Mouse (Mus musculus) left cerebral cortex, adult 9 months (tissue): ENCODE measurements around the gene Arl1.
A peak's percentile ranks its signal among the peaks of the same experiment; 100 is the strongest.
"Not testable (repeated sequence)": the region's sequence is repeated elsewhere in the genome, so short reads cannot be mapped to it uniquely, and the experiment has no call there.

ENCODE experiments used
- DNase-seq, 2 experiments: peaks; one replicate each; pipeline ENCODE4 v3.0.0; 2022; ENCODE audit warnings: low spot score in 2 of 2

Arl1 gene

DNA sequence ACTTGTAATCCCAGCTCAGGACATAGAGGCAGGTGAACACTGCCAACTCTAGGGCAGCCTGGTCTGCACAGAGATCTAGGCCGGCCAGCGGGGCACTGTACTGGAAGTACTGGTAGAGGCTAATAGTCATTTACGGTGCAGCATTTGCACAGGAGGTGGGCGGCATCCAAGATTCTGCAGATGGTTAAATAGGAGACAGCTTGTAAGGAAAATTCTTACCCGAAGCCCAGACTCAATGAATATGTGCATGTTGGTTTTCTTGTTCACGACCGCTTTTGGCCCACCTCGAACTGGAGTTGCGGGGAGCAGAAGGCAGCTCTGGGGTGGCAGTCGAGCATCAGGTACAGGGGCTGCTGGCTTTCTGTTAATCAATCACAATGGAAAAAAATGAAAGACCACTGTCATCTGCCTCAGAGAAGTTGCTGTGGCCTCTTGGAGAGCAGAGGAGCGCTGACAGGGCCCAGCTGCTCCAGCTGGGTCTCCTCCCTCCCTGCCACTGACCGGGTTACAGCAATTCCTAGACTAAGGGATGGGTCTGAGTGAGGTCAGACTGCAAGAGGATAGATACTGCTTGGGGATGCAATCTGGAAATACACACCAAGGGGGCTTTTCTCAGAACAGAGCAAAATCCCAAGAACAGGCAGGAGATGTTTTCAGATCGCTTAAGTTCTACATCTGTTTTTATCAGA lies 31.0 kb downstream of the Arl1 start:
- no peak for DNase-seq

DNA sequence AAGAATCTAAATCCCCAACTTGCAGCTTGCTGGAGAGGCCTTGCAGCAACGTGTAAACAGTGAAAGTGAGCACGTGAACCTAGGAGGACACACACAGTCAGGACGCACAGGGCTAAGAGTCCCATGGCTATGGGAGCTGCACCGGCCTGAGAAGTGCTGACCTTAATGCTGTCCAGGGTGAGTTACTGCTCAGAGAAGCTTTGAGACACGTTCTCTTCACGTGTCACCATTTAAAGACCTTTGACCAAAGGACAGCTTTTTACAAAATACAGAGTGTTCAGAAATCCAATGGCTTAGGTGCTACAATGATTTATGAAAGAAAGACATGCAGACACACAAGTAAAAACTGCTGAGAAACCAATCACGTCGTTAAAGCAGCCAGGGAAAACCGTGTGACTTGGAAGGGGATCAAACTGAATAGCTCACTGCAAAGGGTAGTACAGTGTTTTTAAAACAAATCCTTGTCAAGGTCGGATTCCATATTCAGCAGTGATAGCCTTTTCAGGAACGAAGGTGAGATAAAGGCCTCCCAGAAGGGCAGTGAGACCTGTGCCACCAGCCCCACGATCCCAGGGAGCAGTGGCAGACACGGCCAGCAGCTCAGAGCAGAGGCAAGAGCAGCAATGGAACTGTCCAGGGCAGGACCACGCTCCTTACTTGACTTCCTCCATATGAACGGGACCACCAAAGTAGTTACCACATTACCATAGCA lies 34.9 kb downstream of the Arl1 start:
- no peak for DNase-seq

DNA sequence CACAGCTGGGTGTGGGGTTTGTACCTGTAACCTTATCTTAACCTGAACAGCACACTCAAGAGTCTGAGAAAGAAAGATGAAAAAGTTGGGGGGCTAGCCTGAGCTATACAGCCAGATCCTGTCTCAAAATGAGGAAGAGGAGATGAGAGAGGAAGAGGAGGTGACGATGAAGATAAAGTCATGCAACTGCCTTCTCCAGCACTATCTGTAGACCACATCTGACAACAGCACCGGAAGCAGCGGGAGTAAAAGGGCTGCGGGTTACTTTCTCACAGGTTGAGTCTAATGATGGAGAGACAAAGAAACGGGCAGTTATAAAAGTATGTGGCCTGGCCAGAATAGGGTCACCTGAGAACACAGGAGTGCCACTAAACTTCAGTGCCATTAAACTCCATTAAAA lies 38.3 kb downstream of the Arl1 start:
- DNase-seq = no peak

DNA sequence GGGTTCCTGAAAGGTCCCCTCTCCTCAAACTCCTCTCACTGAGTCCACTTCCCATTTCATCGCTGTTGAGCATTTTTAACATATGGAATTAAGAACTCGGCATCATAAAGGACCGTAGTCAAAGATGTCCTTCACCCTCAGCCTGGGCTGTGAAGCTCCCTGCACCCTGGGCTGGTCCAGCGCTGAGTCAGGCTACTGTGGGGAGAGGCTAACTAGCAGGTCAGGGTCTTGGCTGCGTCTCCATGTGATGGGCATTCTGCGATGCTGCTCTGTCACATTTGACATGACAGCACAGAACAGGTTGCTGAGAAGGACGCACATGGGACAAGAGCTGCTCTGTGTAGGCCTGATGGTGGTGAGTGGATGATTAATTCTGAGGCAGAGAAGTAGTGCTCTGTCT lies 39.0 kb downstream of the Arl1 start:
- no peak for DNase-seq

DNA sequence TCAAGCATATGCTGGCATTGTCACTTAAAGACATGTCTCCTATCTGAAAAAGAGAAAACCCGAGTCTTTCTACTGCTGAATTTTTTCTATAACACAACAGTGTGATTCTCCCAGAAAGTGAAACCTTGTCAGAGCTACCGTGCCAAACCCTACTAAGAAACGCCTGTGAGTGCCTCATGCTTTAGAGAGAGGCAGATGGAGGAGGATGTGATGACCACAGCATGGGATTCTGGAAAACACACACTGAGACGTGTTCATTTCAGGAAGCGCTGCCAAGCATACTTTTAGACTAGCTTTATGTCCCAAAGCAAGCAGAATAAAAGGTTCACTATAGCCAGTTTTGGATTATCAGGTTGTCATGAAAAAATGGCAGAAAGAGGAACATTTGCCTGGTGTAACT lies 42.3 kb downstream of the Arl1 start:
- peak in 1 of 2 experiments; percentile 11 for DNase-seq

DNA sequence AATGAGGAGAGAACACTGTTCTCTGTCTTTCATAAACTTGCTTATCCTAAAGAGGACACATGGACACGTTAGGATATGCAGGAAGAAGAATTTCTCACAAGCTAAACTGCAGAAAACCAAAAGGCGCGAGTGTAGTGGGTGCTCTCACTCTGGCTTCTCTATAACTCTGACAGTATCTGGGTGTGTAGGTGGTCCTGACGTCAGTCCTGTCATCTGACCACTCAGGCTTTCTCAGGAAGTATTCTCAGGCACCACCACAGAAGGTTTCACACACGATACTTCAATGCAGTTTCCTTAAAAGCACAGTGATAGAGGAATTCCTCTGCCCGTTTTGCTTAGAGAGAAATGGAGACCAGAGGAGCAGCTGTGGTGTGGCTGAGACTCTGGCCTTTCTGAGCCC lies 45.5 kb downstream of the Arl1 start:
- DNase-seq = peak; percentile 13 to 39

DNA sequence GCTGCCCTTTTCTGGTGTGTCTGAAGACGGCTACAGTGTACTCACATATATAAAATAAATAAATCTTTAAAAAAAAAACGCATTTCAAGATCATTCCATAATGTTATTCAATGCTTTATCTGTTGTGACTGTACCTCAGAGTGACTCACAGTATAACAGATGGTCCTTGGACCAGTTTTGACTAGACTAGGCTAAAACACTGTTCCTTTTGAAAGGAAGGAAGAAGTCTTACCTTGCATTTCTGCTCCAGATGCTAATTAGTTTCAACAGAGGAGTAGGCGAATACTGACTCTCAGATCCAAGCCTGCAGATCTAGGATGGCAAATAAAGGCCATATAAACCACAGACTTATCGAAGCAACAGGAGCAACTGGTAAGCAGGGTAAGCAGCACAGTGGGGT lies 50.1 kb downstream of the Arl1 start:
- DNase-seq = no peak

DNA sequence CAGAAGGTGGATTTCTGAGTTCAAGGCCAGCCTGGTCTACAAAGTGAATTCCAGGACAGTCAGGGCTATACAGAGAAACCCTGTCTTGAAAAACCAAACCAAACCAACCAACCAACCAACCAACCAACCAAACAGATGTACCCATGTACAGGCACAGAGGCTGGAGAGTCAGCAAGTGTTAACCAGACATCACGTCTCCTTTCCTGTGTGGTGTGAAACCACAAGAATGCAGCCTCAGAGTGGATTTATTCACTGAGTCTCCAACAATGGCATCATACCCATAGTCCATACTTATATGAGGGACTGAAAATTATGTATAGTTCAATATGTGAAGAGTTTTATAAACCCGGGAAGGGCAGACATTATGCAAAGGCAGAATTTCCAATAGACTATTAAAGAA lies 52.5 kb downstream of the Arl1 start:
- DNase-seq = not testable (repeated sequence)

DNA sequence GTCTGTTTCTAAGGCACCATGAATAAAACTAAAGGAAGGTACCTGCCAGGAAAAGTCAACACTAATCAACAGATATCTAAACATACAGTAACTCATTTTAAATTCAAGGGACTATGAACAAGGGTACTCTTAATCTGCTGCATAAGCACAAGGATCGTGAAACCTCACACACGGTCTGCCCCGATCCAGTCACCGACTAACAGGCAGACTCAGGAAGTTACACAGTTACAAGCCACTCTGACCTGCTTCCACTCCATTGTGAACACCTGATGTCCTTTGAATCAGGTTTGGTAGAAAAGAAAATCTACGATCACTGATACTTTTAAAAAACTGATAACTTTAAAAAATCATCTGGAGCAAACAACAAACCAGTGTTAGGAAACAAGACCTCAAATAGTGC lies 53.3 kb downstream of the Arl1 start:
- no peak for DNase-seq

DNA sequence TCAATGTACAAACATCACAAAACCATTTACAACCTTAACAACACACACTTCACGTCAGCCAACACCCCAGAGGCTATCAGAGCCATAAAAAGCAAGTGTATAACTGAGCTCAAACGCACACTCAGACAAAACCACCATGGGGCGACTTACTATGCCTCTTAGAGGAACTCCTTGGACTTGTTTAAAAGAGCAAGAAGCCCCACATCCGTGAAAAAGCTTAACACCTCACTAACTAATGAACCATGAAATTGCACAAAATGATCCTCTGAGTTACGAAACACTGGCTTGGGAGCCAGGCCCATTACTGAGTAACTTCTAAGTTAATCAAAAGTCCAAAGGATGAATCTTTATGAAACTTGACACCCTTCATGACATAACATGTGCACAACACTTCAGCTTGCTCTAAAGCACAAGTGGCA lies 53.9 kb downstream of the Arl1 start:
- no peak for DNase-seq

DNA sequence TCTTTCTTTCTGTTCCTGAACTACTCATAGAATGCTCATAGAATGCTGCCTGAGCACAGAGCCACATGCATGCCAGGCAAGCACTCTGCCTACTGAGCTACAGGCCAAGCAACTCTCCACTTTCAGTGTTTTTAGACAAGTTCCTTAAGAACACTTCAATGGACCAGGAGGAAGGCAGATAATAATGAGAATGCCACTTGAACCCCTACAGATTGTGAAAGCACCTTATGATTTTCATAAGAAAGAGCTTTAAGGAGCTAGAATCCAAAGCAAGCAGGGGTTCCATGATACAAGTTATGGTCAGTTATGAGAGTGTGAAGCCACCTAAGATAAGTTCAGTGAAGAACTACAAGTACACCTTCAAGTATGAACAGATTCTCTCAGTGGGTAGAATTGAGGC lies 63.0 kb downstream of the Arl1 start:
- DNase-seq = no peak
